Mouse (Mus musculus) heart, embryonic 11.5 days (tissue): ENCODE measurements at regions not wholly inside any gene's neighbourhood (a gene's known extent, or its start where the extent isn't known, plus 50 kb on each side); places are given as distances from the start of the nearest gene placed in this dataset.

Experiments used
- ATAC-seq: fragments of 200-750 bp; cut with Nextera tagmentation; replicated peaks from 2 replicates; pipeline ENCODE4 v1.8.0; 2017; ENCODE audit warnings: moderate library complexity; ENCODE audit not compliant: insufficient number of reproducible peaks, low FRiP score, low TSS enrichment
- H3K27ac ChIP-seq: fragments of 300-500 bp; sonication (generic); 2 replicates; pipeline ENCODE4 v1.5.1; 2014; ENCODE audit warnings: mild to moderate bottlenecking, low read depth, low read length
- H3K27me3 ChIP-seq: fragments of 300-500 bp; sonication (generic); 2 replicates; pipeline ENCODE4 v1.6.1; 2014; ENCODE audit warnings: mild to moderate bottlenecking, low read length, mixed read lengths; ENCODE audit not compliant: control insufficient read depth, insufficient read depth
- H3K36me3 ChIP-seq: fragments of 300-500 bp; sonication (generic); 2 replicates; pipeline ENCODE4 v1.6.1; 2014; ENCODE audit warnings: mild to moderate bottlenecking, low read length, moderate library complexity, mixed read lengths; ENCODE audit not compliant: control insufficient read depth, insufficient read depth
- H3K4me1 ChIP-seq: fragments of 300-500 bp; sonication (generic); 2 replicates; pipeline ENCODE4 v1.6.1; 2014; ENCODE audit warnings: low read length; ENCODE audit not compliant: control insufficient read depth, insufficient read depth
- H3K4me2 ChIP-seq: fragments of 300-500 bp; sonication (generic); 2 replicates; pipeline ENCODE4 v1.6.1; 2014; ENCODE audit warnings: mild to moderate bottlenecking, moderate library complexity
- H3K4me3 ChIP-seq: fragments of 300-500 bp; sonication (generic); 2 replicates; pipeline ENCODE4 v1.5.1; 2014; ENCODE audit warnings: low read depth, low read length
- H3K9ac ChIP-seq: fragments of 300-500 bp; sonication (generic); 2 replicates; pipeline ENCODE4 v1.6.1; 2014; ENCODE audit warnings: mild to moderate bottlenecking, low read depth, low read length, moderate library complexity
- H3K9me3 ChIP-seq: fragments of 300-500 bp; sonication (generic); replicated peaks from 2 replicates; pipeline ENCODE4 v1.6.1; 2016; ENCODE audit warnings: low read length; ENCODE audit not compliant: control insufficient read depth
- WGBS: fragments of 180-500 bp; shearing (Covaris S2); extraction: QIAGEN DNeasy Blood & Tissue Kit; methylation state at CpG from one replicate; pipeline ENCODE4 v1.1.7; 2014; ENCODE audit not compliant: insufficient replicate concordance; 5-methylcytosine and 5-hydroxymethylcytosine counted together

GRCm38 (mm10) chr19:15669541-15669940, 277.6 kb downstream of the Psat1 start:
- ATAC-seq, result no peak
- no peak overlapping the region for H3K4me2 ChIP-seq
- H3K27ac ChIP-seq, result no peak overlapping the region
- no peaks in the 10 kb centered on the region for H3K9me3 ChIP-seq
- H3K4me3 ChIP-seq, result no peak overlapping the region
- WGBS, result 80% methylated on average over 7 of the region's 7 CpGs
- no peaks in the 10 kb centered on the region for H3K27me3 ChIP-seq
- H3K36me3 ChIP-seq, result no peaks in the 10 kb centered on the region
- H3K9ac ChIP-seq, result no peak overlapping the region
- H3K4me1 ChIP-seq, result no peaks in the 10 kb centered on the region

GRCm38 (mm10) chr19:15668624-15669016, 278.5 kb downstream of the Psat1 start:
- Histone ChIP-seq H3K27ac (no peak overlapping the region), H3K4me3 (no peak overlapping the region), H3K36me3 (no peaks in the 10 kb centered on the region), H3K4me1 (no peaks in the 10 kb centered on the region), H3K9me3 (no peaks in the 10 kb centered on the region), H3K4me2 (no peak overlapping the region), H3K27me3 (no peaks in the 10 kb centered on the region), H3K9ac (no peak overlapping the region)
- no peak for ATAC-seq

GRCm38 (mm10) chr19:15667889-15668623, 279.1 kb downstream of the Psat1 start:
- ATAC-seq, result no peak
- Histone ChIP-seq H3K36me3 (no peaks in the 10 kb centered on the region), H3K9ac (no peak overlapping the region), H3K4me2 (no peak overlapping the region), H3K27me3 (no peaks in the 10 kb centered on the region), H3K27ac (no peak overlapping the region), H3K4me1 (no peaks in the 10 kb centered on the region), H3K9me3 (no peaks in the 10 kb centered on the region), H3K4me3 (no peak overlapping the region)
- 54% methylated on average over 13 of the region's 13 CpGs for WGBS

- ATAC-seq, result no peak
- WGBS, result 38% methylated on average over 3 of the region's 3 CpGs
- H3K36me3 ChIP-seq, result no peaks in the 10 kb centered on the region
Measured at GRCm38 (mm10) chr19:15663659-15664255, 283.4 kb downstream of the Psat1 start.

GRCm38 (mm10) chr19:15658611-15659010, 288.5 kb downstream of the Psat1 start:
- H3K4me1 ChIP-seq, result no peaks in the 10 kb centered on the region
- 49% methylated on average over 1 of the region's 1 CpGs for WGBS
- no peaks in the 10 kb centered on the region for H3K9me3 ChIP-seq
- H3K4me2 ChIP-seq, result no peak overlapping the region
- ATAC-seq, result no peak
- no peaks in the 10 kb centered on the region for H3K36me3 ChIP-seq
- no peak overlapping the region for H3K4me3 ChIP-seq
- H3K9ac ChIP-seq, result no peak overlapping the region
- no peak overlapping the region for H3K27ac ChIP-seq
- no peaks in the 10 kb centered on the region for H3K27me3 ChIP-seq

More at GRCm38 (mm10) chr19:15663659-15664255, 283.4 kb downstream of the Psat1 start:
- no peak overlapping the region for H3K4me2 ChIP-seq
- no peaks in the 10 kb centered on the region for H3K4me1 ChIP-seq
- no peak overlapping the region for H3K27ac ChIP-seq
- no peak overlapping the region for H3K9ac ChIP-seq
- no peak overlapping the region for H3K4me3 ChIP-seq
- H3K9me3 ChIP-seq, result no peaks in the 10 kb centered on the region
- H3K27me3 ChIP-seq, result no peaks in the 10 kb centered on the region

- no peak for ATAC-seq
- 69% methylated on average over 1 of the region's 1 CpGs for WGBS
Measured at GRCm38 (mm10) chr19:15657846-15658245, 289.3 kb downstream of the Psat1 start.

GRCm38 (mm10) chr19:15649368-15649767, 297.8 kb downstream of the Psat1 start:
- no peak overlapping the region for H3K4me2 ChIP-seq
- no peaks in the 10 kb centered on the region for H3K9me3 ChIP-seq
- H3K27ac ChIP-seq, result no peak overlapping the region
- no peak for ATAC-seq
- H3K9ac ChIP-seq, result no peak overlapping the region
- 17% methylated on average over 4 of the region's 4 CpGs for WGBS
- no peak overlapping the region for H3K4me3 ChIP-seq
- H3K36me3 ChIP-seq, result no peaks in the 10 kb centered on the region
- no peaks in the 10 kb centered on the region for H3K4me1 ChIP-seq
- H3K27me3 ChIP-seq, result no peaks in the 10 kb centered on the region

More at GRCm38 (mm10) chr19:15657846-15658245, 289.3 kb downstream of the Psat1 start:
- H3K27me3 ChIP-seq, result no peaks in the 10 kb centered on the region
- no peaks in the 10 kb centered on the region for H3K9me3 ChIP-seq
- no peak overlapping the region for H3K9ac ChIP-seq
- no peaks in the 10 kb centered on the region for H3K36me3 ChIP-seq
- H3K27ac ChIP-seq, result no peak overlapping the region
- no peak overlapping the region for H3K4me2 ChIP-seq
- H3K4me3 ChIP-seq, result no peak overlapping the region
- no peaks in the 10 kb centered on the region for H3K4me1 ChIP-seq

GRCm38 (mm10) chr19:15647313-15647712, 299.8 kb downstream of the Psat1 start:
- Histone ChIP-seq H3K4me3 (no peak overlapping the region), H3K4me1 (no peaks in the 10 kb centered on the region), H3K9me3 (no peaks in the 10 kb centered on the region), H3K4me2 (no peak overlapping the region), H3K9ac (no peak overlapping the region), H3K36me3 (no peaks in the 10 kb centered on the region), H3K27ac (no peak overlapping the region), H3K27me3 (no peaks in the 10 kb centered on the region)
- WGBS, result 74% methylated on average over 5 of the region's 5 CpGs
- ATAC-seq, result no peak

- no peak for ATAC-seq
- no peaks in the 10 kb centered on the region for H3K36me3 ChIP-seq
- H3K4me2 ChIP-seq, result no peak overlapping the region
- H3K9ac ChIP-seq, result no peak overlapping the region
- no peak overlapping the region for H3K27ac ChIP-seq
- no peaks in the 10 kb centered on the region for H3K9me3 ChIP-seq
- 53% methylated on average over 4 of the region's 4 CpGs for WGBS
- H3K4me3 ChIP-seq, result no peak overlapping the region
- H3K4me1 ChIP-seq, result no peaks in the 10 kb centered on the region
- no peaks in the 10 kb centered on the region for H3K27me3 ChIP-seq
Measured at GRCm38 (mm10) chr19:15644786-15645185, 302.4 kb downstream of the Psat1 start.
